Mouse (Mus musculus) MEL (cell line): Measurements from ENCODE around the gene Sectm1b.

Source experiments
- CTCF ChIP-seq, 3 experiments: IDR thresholded peaks in 2 of 3; conservative IDR thresholded peaks in 1 of 3; 2 replicates each; pipeline ENCODE4 v1.5.1; 2011 to 2012; ENCODE audit warnings: low read length in 3 of 3, low read depth in 2 of 3, mild to moderate bottlenecking in 2 of 3, improper control_type of control experiment in 1 of 3, inconsistent platforms in 1 of 3, mixed read lengths in 1 of 3, moderate library complexity in 1 of 3; ENCODE audit not compliant: control insufficient read depth in 1 of 3, insufficient read depth in 1 of 3, poor library complexity in 1 of 3, severe bottlenecking in 1 of 3
- EP300 ChIP-seq, 2 experiments: IDR thresholded peaks; 2 replicates each; pipeline ENCODE4 v1.6.1; 2011; ENCODE audit warnings: improper control_type of control experiment in 2 of 2, low read length in 2 of 2, low read depth in 1 of 2, mild to moderate bottlenecking in 1 of 2
- HCFC1 ChIP-seq: IDR thresholded peaks from 2 replicates; pipeline ENCODE4 v1.6.1; 2012; ENCODE audit warnings: low read depth, mild to moderate bottlenecking, inconsistent platforms, low read length, improper control_type of control experiment, moderate library complexity
- MYB ChIP-seq: IDR thresholded peaks from 2 replicates; pipeline ENCODE4 v1.6.1; 2011; ENCODE audit warnings: mild to moderate bottlenecking, low read depth, low read length, improper control_type of control experiment
- POLR2A ChIP-seq, 2 experiments: IDR thresholded peaks; 2 replicates each; pipeline ENCODE4 v1.6.1; 2011 to 2012; ENCODE audit warnings: low read length in 2 of 2, mild to moderate bottlenecking in 2 of 2, control low read depth in 1 of 2, improper control_type of control experiment in 1 of 2, low read depth in 1 of 2, moderate library complexity in 1 of 2; ENCODE audit not compliant: control insufficient read depth in 1 of 2, insufficient read depth in 1 of 2, poor library complexity in 1 of 2
- POLR2AphosphoS2 ChIP-seq: IDR thresholded peaks from 2 replicates; pipeline ENCODE4 v1.6.1; 2011; ENCODE audit warnings: low read length, improper control_type of control experiment
- SIN3A ChIP-seq: IDR thresholded peaks from 2 replicates; pipeline ENCODE4 v1.6.1; 2012; ENCODE audit warnings: low read length, improper control_type of control experiment, inconsistent platforms
- TAL1 ChIP-seq: IDR thresholded peaks from 2 replicates; pipeline ENCODE4 v1.6.1; 2012; ENCODE audit warnings: mild to moderate bottlenecking, inconsistent platforms, low read length, moderate library complexity, mixed read lengths
- ZNF384 ChIP-seq: IDR thresholded peaks from 2 replicates; pipeline ENCODE4 v1.6.1; 2012; ENCODE audit warnings: low read depth, mild to moderate bottlenecking, inconsistent platforms, low read length, improper control_type of control experiment

DNA sequence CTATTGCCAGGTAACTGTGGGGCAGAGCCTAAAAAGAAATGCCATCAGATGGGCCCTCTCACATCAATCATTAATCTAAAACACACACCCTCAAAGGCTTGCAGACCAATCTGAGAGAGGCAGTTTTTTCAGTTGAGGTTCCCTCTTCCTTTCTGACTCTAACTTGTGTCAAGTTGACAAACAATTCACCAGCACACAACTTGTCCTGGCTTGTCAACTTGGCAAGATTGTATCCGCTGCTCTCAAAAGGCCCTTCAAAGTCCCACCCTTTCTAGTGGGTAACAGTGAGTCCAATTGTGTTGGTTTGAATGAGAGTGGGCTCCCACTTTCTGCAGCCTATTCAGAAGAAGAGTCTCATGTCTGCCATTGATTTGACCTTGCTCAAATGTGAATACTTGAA lies 18.1 kb downstream of the Sectm1b start:
- TF ChIP-seq MYB (no peak), EP300 (IDR thresholded peaks at IDR 0.05; ENCODE audit: low read depth in 1 of 2, low read length in 2 of 2) (no peak), SIN3A (no peak), POLR2A (IDR thresholded peaks at IDR 0.05; ENCODE audit: control insufficient read depth in 1 of 2, insufficient read depth in 1 of 2, low read depth in 1 of 2, low read length in 2 of 2, poor library complexity in 1 of 2) (no peak), ZNF384 (no peak), CTCF (IDR thresholded peaks at IDR 0.05 in 2 of 3, conservative IDR thresholded peaks at IDR 0.05 in 1 of 3; ENCODE audit: control insufficient read depth in 1 of 3, insufficient read depth in 1 of 3, low read depth in 2 of 3, low read length in 3 of 3, poor library complexity in 1 of 3, severe bottlenecking in 1 of 3) (no peak), HCFC1 (no peak), TAL1 (no peak), POLR2AphosphoS2 (no peak)
